Mouse (Mus musculus) MEL (cell line): ENCODE measurements at regions not wholly inside any gene's neighbourhood (a gene's known extent, or its start where the extent isn't known, plus 50 kb on each side); places are given as distances from the start of the nearest gene placed in this dataset.

Experiments used
- CHD2 ChIP-seq: IDR thresholded peaks from 2 replicates; pipeline ENCODE4 v1.6.1; 2011; ENCODE audit warnings: low read length, improper control_type of control experiment
- CTCF ChIP-seq, 3 experiments: IDR thresholded peaks in 2 of 3; conservative IDR thresholded peaks in 1 of 3; 2 replicates each; pipeline ENCODE4 v1.5.1; 2011 to 2012; ENCODE audit warnings: low read length in 3 of 3, low read depth in 2 of 3, mild to moderate bottlenecking in 2 of 3, improper control_type of control experiment in 1 of 3, inconsistent platforms in 1 of 3, mixed read lengths in 1 of 3, moderate library complexity in 1 of 3; ENCODE audit not compliant: control insufficient read depth in 1 of 3, insufficient read depth in 1 of 3, poor library complexity in 1 of 3, severe bottlenecking in 1 of 3
- EP300 ChIP-seq, 2 experiments: IDR thresholded peaks; 2 replicates each; pipeline ENCODE4 v1.6.1; 2011; ENCODE audit warnings: improper control_type of control experiment in 2 of 2, low read length in 2 of 2, low read depth in 1 of 2, mild to moderate bottlenecking in 1 of 2
- GATA1 ChIP-seq: IDR thresholded peaks from 2 replicates; pipeline ENCODE4 v1.6.1; 2011; ENCODE audit warnings: low read depth, low read length, improper control_type of control experiment
- TAL1 ChIP-seq: IDR thresholded peaks from 2 replicates; pipeline ENCODE4 v1.6.1; 2012; ENCODE audit warnings: mild to moderate bottlenecking, inconsistent platforms, low read length, moderate library complexity, mixed read lengths
- TBP ChIP-seq: IDR thresholded peaks from 2 replicates; pipeline ENCODE4 v1.8.0; 2011; ENCODE audit warnings: low read depth, low read length, improper control_type of control experiment
- USF1 ChIP-seq: IDR thresholded peaks from 2 replicates; pipeline ENCODE4 v1.6.1; 2014; ENCODE audit warnings: low read depth, mild to moderate bottlenecking, inconsistent platforms, low read length, improper control_type of control experiment, moderate library complexity
- ZNF384 ChIP-seq: IDR thresholded peaks from 2 replicates; pipeline ENCODE4 v1.6.1; 2012; ENCODE audit warnings: low read depth, mild to moderate bottlenecking, inconsistent platforms, low read length, improper control_type of control experiment

DNA sequence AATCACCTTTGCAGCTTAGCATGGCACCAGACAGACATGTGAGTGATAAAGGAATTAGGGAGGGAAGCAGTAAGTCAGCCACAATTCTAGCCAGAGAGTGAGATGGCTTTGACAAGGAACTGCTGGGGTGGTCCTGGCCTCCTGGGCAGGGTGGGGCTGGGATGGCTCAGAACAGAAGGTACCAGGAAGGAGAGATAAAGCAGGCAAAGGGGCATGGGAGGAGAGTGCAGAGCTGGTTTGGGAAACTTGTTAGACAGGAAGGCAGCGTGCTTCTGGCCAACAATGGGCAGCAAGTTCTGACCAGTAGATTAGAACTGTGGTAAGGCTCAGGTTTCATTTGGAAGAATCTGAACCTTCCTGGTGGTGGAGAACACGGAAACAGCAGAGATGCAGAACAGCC lies 130.5 kb upstream of the Mkln1 start:
- TF ChIP-seq ZNF384 (no peak), TAL1 (no peak), CTCF (IDR thresholded peaks at IDR 0.05 in 2 of 3, conservative IDR thresholded peaks at IDR 0.05 in 1 of 3; ENCODE audit: control insufficient read depth in 1 of 3, insufficient read depth in 1 of 3, low read depth in 2 of 3, low read length in 3 of 3, poor library complexity in 1 of 3, severe bottlenecking in 1 of 3) (no peak), USF1 (no peak), TBP (no peak), EP300 (IDR thresholded peaks at IDR 0.05; ENCODE audit: low read depth in 1 of 2, low read length in 2 of 2) (no peak), GATA1 (no peak), CHD2 (no peak)
